Mouse (Mus musculus) colon, adult 2 months (tissue): ENCODE measurements around the gene Speer2. TPM values are rescaled to one million over a fixed set of nuclear protein-coding genes. Genes with fewer than 3 reads are reported as not detected.

Experiments used
- polyA plus RNA-seq: library from polyadenylated mRNA; depleted of rRNA; stranded (reverse); fragments of >200 nt; gene quantifications from 2 replicates; pipeline ENCODE4 v1.2.3, GENCODE M21; 2012; rRNA removed

Gene Speer2
- not detected in 2 replicates for polyA plus RNA-seq

DNA sequence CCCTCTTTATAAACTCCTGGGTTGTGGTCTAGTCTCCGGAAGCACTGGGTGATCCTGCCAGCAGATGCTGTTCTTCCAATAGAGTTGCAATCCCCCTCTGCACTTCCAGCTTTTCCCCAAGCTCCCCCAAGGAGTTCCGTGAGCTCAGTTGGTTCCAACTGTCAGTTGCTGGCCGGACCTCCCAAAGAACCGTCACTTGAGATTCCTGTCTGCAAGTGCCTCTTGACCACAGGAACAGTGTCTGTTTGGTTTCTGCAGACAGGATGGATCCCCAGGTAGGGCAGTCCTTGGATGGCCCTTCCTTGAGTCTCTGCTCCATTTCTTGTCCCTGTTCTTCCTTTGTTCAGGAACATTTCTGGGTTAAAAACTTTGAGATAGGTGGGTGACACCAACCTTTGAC lies at the start of gene Speer2:
Speer2 (minus strand) TSS at position 101 of the 400 bp plus-strand sequence.

